32 mouse cellular contexts compared by ENCODE assay signal in the genomic region with DNA sequence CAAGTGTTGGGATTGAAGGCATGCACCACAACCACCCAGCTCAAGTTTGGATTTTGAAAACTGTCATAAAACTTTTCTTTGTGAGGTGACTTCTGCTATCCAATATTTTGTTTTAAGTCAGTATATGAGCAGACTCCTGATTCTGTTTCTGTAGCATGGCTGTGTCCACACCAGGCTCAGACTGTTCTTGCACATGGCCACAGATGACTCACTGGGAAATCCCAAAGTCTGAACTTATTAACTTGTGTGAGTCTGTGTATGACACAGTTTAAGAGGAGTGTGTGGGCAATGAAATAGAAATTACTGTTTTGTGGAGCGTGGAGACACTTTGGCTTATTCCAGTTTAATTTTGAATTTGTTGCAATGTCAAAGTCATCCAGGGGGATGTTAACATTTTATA.
"Had no signal": no experiment of that assay in that cellular context is flagged by ENCODE, and none has a peak within 500 bp of the region (broad histone marks: within the 10 kb centered on the region; RNA-seq: fewer than 3 reads in every experiment).

No protein-coding gene starts in this region.

- H3K9me3 ChIP-seq: limb, embryonic 12.5 days; limb, embryonic 13.5 days; limb, embryonic 15.5 days; liver, embryonic 12.5 days; liver, embryonic 13.5 days; liver, embryonic 15.5 days; lung, embryonic 15.5 days; midbrain, embryonic 10.5 days; midbrain, embryonic 12.5 days; midbrain, embryonic 13.5 days; midbrain, embryonic 15.5 days; neural tube, embryonic 12.5 days; neural tube, embryonic 13.5 days had no signal

- H3K27me3 ChIP-seq: limb, embryonic 12.5 days; limb, embryonic 13.5 days; limb, embryonic 15.5 days; liver, embryonic 12.5 days; liver, embryonic 13.5 days; liver, embryonic 15.5 days; lung, embryonic 15.5 days; megakaryocyte, embryonic 14.5 days; midbrain, embryonic 12.5 days; midbrain, embryonic 13.5 days; midbrain, embryonic 15.5 days; neural tube, embryonic 12.5 days; neural tube, embryonic 13.5 days had no signal

- H3K4me1 ChIP-seq: limb, embryonic 12.5 days; limb, embryonic 13.5 days; limb, embryonic 15.5 days; liver, embryonic 12.5 days; liver, embryonic 13.5 days; liver, embryonic 15.5 days; lung, embryonic 15.5 days; megakaryocyte, embryonic 14.5 days; midbrain, embryonic 10.5 days; midbrain, embryonic 12.5 days; midbrain, embryonic 13.5 days; midbrain, embryonic 15.5 days; neural tube, embryonic 12.5 days; neural tube, embryonic 13.5 days had no signal

- H3K4me2 ChIP-seq: limb, embryonic 12.5 days; limb, embryonic 13.5 days; limb, embryonic 15.5 days; liver, embryonic 11.5 days; liver, embryonic 12.5 days; liver, embryonic 13.5 days; liver, embryonic 15.5 days; lung, embryonic 14.5 days; lung, embryonic 15.5 days; midbrain, embryonic 11.5 days; midbrain, embryonic 12.5 days; midbrain, embryonic 13.5 days; midbrain, embryonic 15.5 days; neural tube, embryonic 12.5 days; neural tube, embryonic 13.5 days had no signal

- H3K36me3 ChIP-seq: limb, embryonic 12.5 days; limb, embryonic 13.5 days; limb, embryonic 15.5 days; liver, embryonic 12.5 days; liver, embryonic 13.5 days; liver, embryonic 15.5 days; lung, embryonic 15.5 days; midbrain, embryonic 10.5 days; midbrain, embryonic 12.5 days; midbrain, embryonic 13.5 days; midbrain, embryonic 15.5 days; neural tube, embryonic 12.5 days; neural tube, embryonic 13.5 days had no signal

- ATAC-seq: liver, embryonic 12.5 days; liver, postnatal 0 days; lung, postnatal 0 days; midbrain, embryonic 13.5 days; midbrain, embryonic 15.5 days; midbrain, embryonic 16.5 days had no signal

- H3K27ac ChIP-seq: limb, embryonic 12.5 days; limb, embryonic 13.5 days; limb, embryonic 15.5 days; liver, embryonic 12.5 days; liver, embryonic 13.5 days; liver, embryonic 14.5 days; liver, embryonic 15.5 days; lung, embryonic 15.5 days; macrophage; midbrain, embryonic 10.5 days; midbrain, embryonic 12.5 days; midbrain, embryonic 13.5 days; midbrain, embryonic 15.5 days; neural tube, embryonic 12.5 days; neural tube, embryonic 13.5 days had no signal

- H3K4me3 ChIP-seq: limb, embryonic 12.5 days; limb, embryonic 13.5 days; limb, embryonic 15.5 days; liver, embryonic 12.5 days; liver, embryonic 13.5 days; liver, embryonic 15.5 days; lung, embryonic 15.5 days; megakaryocyte, embryonic 14.5 days; midbrain, embryonic 10.5 days; midbrain, embryonic 12.5 days; midbrain, embryonic 13.5 days; midbrain, embryonic 15.5 days; myocyte; neural tube, embryonic 12.5 days; neural tube, embryonic 13.5 days had no signal

- H3K9ac ChIP-seq: limb, embryonic 12.5 days; limb, embryonic 13.5 days; limb, embryonic 15.5 days; liver, embryonic 12.5 days; liver, embryonic 13.5 days; liver, embryonic 14.5 days; liver, embryonic 15.5 days; liver, postnatal 0 days; lung, embryonic 14.5 days; lung, embryonic 15.5 days; midbrain, embryonic 12.5 days; midbrain, embryonic 13.5 days; midbrain, embryonic 15.5 days; neural tube, embryonic 12.5 days; neural tube, embryonic 13.5 days had no signal

- DNase-seq: left cerebral cortex, postnatal 4 days; liver; liver, embryonic 13.5 days; liver, postnatal 0 days; lung, adult 18-20 months; lung, adult 2 months; lung, embryonic 14.5 days; lung, postnatal 10 days; lung, postnatal 14 days; lung, postnatal 36 days; lung, postnatal 4 days; midbrain, embryonic 14.5 days had no signal
